Mouse (Mus musculus): ENCODE results near the gene Samd9l. TPM values are rescaled to one million over a fixed set of nuclear protein-coding genes. Genes with fewer than 3 reads are reported as not detected.
"Not testable (repeated sequence)": the region's sequence is repeated elsewhere in the genome, so short reads cannot be mapped to it uniquely, and the experiment has no call there.

Gene Samd9l
- 1 to 10 TPM; 1.9 to 2.0 TPM for total RNA-seq (2021)

DNA sequence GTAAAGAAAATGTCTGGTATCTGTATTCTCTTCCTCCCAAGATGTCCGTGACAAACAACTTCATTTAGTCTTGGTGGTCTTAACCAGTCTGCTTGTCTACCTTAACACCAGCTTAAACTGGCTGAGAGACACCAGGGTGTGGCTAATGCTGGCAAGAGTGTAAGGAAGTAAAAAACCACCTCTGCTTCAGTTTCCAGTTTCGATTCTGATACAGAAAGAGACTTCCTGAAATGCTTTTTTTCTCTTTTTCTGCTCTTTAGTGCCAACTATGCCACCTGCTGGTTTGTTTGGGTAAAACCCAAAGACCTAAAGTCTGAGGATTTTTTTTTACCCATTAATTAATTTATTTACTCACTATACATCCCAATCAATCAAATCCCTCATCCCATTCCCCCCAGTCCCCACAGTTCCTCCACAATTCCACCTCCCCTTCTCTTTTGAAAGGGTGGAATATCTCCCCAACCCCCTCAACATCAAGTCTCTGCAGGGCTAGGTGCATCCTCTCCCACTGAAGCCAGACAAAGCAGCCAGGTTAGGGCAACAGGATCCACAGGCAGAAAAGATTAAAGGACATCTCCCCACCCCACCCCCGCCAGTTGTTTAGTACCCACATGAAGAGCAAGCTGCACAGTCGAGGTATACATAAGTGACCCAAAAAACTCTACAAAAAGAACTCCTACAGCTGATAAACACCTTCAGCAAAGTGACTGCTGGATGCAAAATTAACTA is at the start of gene Samd9l:
Gene Samd9l (minus strand): TSS at position 233 of the 729 bp plus-strand sequence.
- DNase-seq = peak; percentile 4 to 33

- DNase-seq = peak; percentile 16 to 30
Observed at GRCm38 (mm10) chr6:3447404-3447803, 48.0 kb upstream of the Samd9l start.

GRCm38 (mm10) chr6:3443905-3444304 is 44.5 kb upstream of the Samd9l start:
- no peak for DNase-seq

DNA sequence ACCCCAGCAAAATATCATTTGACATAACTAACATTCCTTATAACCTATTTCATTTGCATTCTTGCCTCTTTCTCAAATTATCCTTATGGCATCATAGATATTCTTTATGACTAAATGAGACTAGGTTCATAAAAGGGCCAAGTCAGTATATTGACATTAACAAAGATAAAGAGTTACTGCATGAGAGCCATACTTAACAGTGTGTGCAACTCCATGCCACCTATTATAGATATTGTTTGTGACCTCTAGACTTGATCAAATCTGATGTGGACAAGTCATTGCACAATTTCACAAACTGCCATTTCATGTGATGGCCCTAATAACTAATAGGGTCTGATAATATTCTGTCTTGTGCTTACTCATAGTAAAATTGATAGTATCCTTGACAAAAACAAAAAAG is 36.7 kb upstream of the Samd9l start:
- no peak for DNase-seq

GRCm38 (mm10) chr6:3430976-3431375 is 31.6 kb upstream of the Samd9l start:
- not testable (repeated sequence) for DNase-seq

- no peak for DNase-seq
Observed at GRCm38 (mm10) chr6:3427047-3427446, 27.7 kb upstream of the Samd9l start.

GRCm38 (mm10) chr6:3425333-3425732 is 26.0 kb upstream of the Samd9l start:
- not testable (repeated sequence) for DNase-seq

DNA sequence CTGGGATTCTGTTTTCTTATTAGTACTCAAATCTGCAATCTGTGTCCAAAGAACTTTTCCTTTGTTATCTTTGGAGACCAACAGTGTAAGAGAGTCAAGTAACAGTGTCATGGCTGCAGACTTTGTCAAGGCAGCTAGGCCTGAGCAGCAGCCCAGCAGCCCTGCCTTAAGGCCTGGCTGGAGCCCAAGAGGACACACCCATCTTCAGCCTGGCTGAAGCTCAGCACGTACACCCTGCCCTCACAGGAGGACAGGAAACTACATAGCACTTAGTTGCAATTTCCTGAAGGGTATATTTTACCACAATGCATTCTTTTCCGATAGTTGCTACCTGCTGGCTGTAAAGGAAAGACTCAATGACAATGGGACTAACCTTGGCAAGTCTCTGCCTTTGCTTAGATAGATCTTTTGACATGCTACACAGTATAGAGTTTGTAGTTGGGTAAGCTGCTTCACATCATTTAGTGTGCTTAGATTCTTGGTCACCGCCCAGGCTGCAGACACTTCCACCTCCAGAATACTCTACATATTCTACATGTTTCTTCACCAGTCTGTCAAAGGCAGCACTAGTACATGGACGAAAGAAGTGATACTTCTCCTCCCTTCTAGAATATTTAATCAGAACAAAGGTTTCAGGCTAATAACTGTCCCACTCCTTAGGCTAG is 25.4 kb upstream of the Samd9l start:
- not testable (repeated sequence) for DNase-seq

- not testable (repeated sequence) for DNase-seq
Observed at GRCm38 (mm10) chr6:3397182-3397906, 2.0 kb downstream of the Samd9l start.

DNA sequence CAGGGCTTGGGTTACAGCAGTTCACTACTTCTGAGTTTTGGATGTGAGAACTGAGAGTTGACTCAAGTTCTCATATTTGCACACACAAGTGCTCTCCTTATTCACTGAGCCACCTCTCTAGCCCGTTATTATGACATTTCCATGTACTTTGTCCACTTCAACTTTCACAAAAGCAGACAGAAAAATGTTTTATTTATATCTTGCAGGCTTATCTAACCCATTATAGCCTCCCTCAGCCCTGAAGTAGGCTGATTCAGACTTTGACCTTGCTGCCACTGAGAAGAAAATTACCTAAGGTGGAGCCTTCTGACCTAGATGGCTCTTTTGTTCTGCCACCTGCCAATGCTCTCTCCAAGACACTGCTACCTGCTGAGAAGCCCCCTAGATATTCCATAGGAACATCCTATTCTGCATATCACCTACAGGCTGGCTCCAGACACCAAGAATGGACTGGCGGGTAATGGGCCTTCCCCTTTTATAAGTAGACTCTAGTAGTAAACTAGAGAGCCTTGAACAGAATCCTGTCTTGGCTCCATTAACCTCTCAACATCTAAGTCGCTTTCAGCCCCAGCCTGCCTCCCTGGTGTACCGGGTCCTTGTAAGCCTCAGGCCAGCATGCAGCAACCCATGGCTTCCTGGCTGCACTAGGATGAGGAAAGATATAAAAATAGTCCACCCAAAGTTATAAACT is 3.3 kb downstream of the Samd9l start:
- not testable (repeated sequence) for DNase-seq

DNA sequence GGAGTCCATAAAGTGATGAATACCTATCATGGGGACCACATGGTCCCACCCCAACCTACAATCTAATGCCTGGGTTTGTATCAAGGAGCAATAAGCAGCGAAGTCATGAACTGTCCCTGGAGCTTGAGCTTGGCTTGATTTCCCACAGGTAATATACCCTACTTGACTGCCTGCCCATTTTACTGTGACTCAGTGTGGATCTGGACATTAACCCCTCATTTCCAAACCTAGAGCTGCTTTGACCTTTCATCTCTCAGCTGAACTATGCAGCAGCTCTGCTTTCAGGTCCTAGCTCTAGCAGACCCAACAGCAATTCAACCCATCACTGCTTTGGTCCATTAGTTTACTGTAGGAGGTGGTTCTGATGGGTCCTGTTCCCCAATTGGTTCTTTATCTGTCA is 9.4 kb downstream of the Samd9l start:
- no peak for DNase-seq

GRCm38 (mm10) chr6:3386565-3386964 is 12.8 kb downstream of the Samd9l start:
- no peak for DNase-seq

DNA sequence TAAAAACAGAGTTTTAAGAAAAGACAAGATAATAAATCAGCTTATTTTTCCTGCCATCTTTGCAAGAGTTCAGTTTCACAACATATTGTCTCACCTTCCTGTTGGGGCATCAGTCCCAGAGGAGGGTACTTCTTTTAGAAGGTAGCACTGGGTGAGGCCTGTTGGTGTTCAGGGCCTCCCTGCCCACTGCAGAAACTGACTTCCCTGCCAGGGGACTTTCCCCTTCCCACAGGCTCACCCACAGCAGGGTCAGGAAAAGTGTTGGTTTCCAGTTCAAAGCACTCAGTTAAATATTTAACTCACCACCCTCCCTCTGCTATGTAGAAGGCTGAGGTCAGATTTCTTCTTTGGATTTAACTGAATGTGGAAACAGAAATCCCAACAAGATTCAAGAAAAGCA is 14.6 kb downstream of the Samd9l start:
- not testable (repeated sequence) for DNase-seq

DNA sequence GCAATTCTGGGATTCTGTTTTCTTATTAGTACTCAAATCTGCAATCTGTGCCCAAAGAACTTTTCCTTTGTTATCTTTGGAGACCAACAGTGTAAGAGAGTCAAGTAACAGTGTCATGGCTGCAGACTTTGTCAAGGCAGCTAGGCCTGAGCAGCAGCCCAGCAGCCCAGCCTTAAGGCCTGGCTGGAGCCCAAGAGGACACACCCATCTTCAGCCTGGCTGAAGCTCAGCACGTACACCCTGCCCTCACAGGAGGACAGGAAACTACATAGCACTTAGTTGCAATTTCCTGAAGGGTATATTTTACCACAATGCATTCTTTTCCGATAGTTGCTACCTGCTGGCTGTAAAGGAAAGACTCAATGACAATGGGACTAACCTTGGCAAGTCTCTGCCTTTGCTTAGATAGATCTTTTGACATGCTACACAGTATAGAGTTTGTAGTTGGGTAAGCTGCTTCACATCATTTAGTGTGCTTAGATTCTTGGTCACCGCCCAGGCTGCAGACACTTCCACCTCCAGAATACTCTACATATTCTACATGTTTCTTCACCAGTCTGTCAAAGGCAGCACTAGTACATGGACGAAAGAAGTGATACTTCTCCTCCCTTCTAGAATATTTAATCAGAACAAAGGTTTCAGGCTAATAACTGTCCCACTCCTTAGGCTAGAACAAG is 15.1 kb downstream of the Samd9l start:
- DNase-seq = not testable (repeated sequence)

- no peak for DNase-seq
Observed at GRCm38 (mm10) chr6:3379146-3379545, 20.2 kb downstream of the Samd9l start.

DNA sequence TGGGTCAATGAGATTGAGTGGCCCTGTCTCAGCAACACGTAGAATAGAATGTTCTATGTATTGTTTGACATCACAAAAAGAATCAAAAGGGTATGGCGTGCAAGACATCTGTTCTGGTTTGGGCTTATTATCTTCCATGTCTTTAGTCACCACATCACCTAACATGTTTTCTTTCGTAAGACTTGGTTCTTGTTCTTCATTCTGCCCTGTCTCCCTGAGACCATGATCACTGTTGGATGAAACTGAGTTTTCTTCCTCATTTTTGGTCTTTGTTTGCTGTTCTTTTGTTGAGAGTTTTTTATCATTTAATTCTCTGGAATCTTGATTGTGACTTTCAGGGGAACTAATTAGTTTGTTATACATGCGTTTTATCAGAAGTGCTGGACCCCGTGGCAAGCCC is 22.7 kb downstream of the Samd9l start:
- DNase-seq = no peak

GRCm38 (mm10) chr6:3369527-3369926 is 29.8 kb downstream of the Samd9l start:
- no peak for DNase-seq

GRCm38 (mm10) chr6:3365609-3366008 is 33.8 kb downstream of the Samd9l start:
- not testable (repeated sequence) for DNase-seq

DNA sequence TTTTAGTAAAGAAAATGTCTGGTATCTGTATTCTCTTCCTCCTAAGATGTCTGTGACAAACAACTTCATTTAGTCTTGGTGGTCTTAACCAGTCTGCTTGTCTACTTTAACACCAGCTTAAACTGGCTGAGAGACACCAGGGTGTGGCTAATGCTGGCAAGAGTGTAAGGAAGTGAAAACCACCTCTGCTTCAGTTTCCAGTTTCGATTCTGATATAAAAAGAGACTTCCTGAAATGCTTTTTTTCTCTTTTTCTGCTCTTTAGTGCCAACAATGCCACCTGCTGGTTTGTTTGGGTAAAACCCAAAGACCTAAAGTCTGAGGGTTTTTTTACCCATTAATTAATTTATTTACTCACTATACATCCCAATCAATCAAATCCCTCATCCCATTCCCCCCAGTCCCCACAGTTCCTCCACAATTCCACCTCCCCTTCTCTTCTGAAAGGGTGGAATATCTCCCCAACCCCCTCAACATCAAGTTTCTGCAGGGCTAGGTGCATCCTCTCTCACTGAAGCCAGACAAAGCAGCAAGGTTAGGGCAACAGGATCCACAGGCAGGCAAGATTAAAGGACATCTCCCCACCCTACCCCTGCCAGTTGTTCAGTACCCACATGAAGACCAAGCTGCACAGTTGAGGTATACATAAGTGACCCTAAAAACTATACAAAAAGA is 53.3 kb downstream of the Samd9l start:
- not testable (repeated sequence) for DNase-seq

DNA sequence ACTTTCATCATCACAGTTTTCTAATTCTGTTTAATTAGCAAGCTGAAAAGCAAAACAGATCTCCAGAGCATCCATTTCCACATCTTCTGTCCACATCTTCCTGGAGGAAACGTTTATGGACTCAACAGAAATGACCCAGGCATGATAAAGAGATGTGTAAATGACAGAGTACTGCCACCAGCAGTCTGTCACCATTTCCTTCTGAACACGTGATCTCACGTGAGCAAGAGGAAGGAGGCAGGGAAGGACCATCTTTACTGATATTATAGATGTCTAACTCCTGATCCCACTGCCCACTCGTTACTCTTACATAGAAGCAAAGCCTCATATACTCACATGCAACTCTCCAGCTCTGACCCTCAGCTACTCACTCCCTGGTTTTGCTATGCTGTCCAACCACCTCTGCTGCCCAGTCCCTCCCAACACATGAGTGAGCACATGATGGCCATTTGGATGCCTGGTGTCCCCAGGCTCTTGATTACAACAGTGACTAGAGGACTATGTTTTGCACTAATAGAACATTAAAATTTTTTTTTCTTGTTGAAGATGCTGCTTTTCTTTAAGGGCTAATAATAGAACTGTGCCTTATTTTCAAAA is 54.2 kb downstream of the Samd9l start:
- DNase-seq = not testable (repeated sequence)
